Mouse (Mus musculus): Measurements from ENCODE around the gene Slc25a17. TPM values are rescaled to one million over a fixed set of nuclear protein-coding genes. Genes with fewer than 3 reads are reported as not detected.

The Slc25a17 gene
- polyA plus RNA-seq, 1 experiment from 2014 or later, result 77.9 TPM

DNA sequence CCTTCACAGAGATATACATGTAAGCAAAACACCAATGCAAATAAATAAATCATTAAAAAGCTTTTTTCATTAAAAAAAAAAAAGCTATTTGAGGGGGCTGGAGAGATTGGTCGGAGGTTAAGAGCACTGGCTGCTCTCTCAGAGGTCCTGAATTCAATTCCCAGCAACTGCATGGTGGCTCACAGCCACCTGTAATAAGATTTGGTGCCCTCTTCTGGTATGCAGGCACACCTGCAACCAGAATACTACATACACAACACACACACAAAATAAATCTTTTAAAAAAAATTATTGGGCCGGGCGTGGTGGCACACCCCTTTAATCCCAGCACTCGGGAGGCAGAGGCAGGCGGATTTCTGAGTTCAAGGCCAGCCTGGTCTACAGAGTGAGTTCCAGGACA, 25.7 kb upstream of the Slc25a17 start:
- H3K27me3 ChIP-seq (replicated peaks; ENCODE audit: control insufficient read depth, insufficient read depth, low read length), result no peaks in the 10 kb centered on the region
- no peak for ATAC-seq (replicated peaks; ENCODE audit: low FRiP score, low TSS enrichment, low read depth)
- no peak overlapping the region for H3K9ac ChIP-seq (ENCODE audit: low read length)
- H3K27ac ChIP-seq (ENCODE audit: low read depth), result no peak overlapping the region
- peaks cover 98% of the 10 kb centered on the region for H3K36me3 ChIP-seq (ENCODE audit: control insufficient read depth, insufficient read depth, low read length)
- H3K9me3 ChIP-seq (ENCODE audit: control insufficient read depth, low read length), result no peaks in the 10 kb centered on the region
- DNase-seq (ENCODE audit: low spot score), result no peak
- H3K4me3 ChIP-seq (ENCODE audit: low read depth, low read length), result no peak overlapping the region
- no peaks in the 10 kb centered on the region for H3K4me1 ChIP-seq (replicated peaks; ENCODE audit: control insufficient read depth, insufficient read depth, low read length)
- 96% methylated on average over 5 of the region's 5 CpGs for WGBS
- no peak overlapping the region for H3K4me2 ChIP-seq (ENCODE audit: low read length)

DNA sequence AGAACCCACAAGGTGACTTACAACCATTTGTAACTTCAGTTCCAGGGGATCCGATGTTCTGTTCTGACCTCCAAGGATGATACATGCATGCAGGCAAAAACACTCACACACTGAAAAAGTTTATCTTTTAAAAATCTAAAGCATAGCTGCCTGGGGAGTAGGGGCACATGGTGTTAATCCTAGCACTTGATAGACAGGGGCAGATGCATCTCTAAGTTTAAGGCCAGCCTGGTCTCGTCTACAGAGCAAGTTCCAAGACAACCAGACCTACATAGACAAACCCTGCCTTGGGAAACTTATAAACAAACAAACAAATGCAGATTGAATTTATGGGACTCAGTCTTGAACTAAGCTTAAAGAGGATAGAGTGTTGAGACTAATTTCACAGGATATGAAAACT, 18.2 kb upstream of the Slc25a17 start:
- H3K9me3 ChIP-seq (ENCODE audit: control insufficient read depth, low read length), result no peaks in the 10 kb centered on the region
- no peak overlapping the region for H3K4me3 ChIP-seq (ENCODE audit: low read depth, low read length)
- H3K27ac ChIP-seq (ENCODE audit: low read depth), result no peak overlapping the region
- 89% methylated on average over 2 of the region's 2 CpGs for WGBS
- DNase-seq (ENCODE audit: low spot score), result no peak
- ATAC-seq (replicated peaks; ENCODE audit: low FRiP score, low TSS enrichment, low read depth), result no peak
- H3K4me2 ChIP-seq (ENCODE audit: low read length), result no peak overlapping the region
- H3K27me3 ChIP-seq (replicated peaks; ENCODE audit: control insufficient read depth, insufficient read depth, low read length), result no peaks in the 10 kb centered on the region
- H3K4me1 ChIP-seq (replicated peaks; ENCODE audit: control insufficient read depth, insufficient read depth, low read length), result no peaks in the 10 kb centered on the region
- peaks cover 91% of the 10 kb centered on the region for H3K36me3 ChIP-seq (ENCODE audit: control insufficient read depth, insufficient read depth, low read length)
- H3K9ac ChIP-seq (ENCODE audit: low read length), result no peak overlapping the region

- Histone ChIP-seq H3K9ac (ENCODE audit: low read length) (no peak overlapping the region), H3K4me2 (ENCODE audit: low read length) (no peak overlapping the region), H3K4me3 (ENCODE audit: low read depth, low read length) (no peak overlapping the region), H3K27ac (ENCODE audit: low read depth) (no peak overlapping the region), H3K9me3 (ENCODE audit: control insufficient read depth, low read length) (no peaks in the 10 kb centered on the region), H3K36me3 (ENCODE audit: control insufficient read depth, insufficient read depth, low read length) (peaks cover 90% of the 10 kb centered on the region), H3K27me3 (replicated peaks; ENCODE audit: control insufficient read depth, insufficient read depth, low read length) (no peaks in the 10 kb centered on the region), H3K4me1 (replicated peaks; ENCODE audit: control insufficient read depth, insufficient read depth, low read length) (no peaks in the 10 kb centered on the region)
- DNase-seq (ENCODE audit: low spot score) (no peak), ATAC-seq (replicated peaks; ENCODE audit: low FRiP score, low TSS enrichment, low read depth) (no peak)
- WGBS, result 89% methylated on average over 11 of the region's 11 CpGs
These were observed 14.0 kb upstream of the Slc25a17 start for GRCm38 (mm10) chr15:81374621-81375020.

DNA sequence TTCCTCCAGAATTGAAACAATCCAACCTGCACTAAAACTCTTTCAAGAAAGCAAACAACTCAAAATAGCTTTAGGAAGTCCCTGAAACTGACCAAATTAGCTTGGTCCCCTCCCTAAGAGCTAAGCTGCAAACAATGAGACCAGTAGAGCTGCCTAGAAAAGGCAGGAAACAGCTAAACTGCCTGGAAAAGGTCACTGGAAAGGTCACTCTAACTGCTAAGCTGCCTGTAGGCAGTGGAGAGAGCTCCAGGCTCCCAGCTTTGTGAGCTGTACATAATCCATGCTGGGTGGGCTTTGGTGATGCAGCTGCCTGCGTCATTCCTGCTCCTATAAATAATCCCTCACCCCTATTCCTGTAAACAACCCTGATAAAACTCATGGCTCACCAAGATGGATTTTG, 9.7 kb upstream of the Slc25a17 start:
- H3K36me3 ChIP-seq (ENCODE audit: control insufficient read depth, insufficient read depth, low read length), result peaks cover 97% of the 10 kb centered on the region
- WGBS, result 81% methylated on average over 1 of the region's 1 CpGs

DNA sequence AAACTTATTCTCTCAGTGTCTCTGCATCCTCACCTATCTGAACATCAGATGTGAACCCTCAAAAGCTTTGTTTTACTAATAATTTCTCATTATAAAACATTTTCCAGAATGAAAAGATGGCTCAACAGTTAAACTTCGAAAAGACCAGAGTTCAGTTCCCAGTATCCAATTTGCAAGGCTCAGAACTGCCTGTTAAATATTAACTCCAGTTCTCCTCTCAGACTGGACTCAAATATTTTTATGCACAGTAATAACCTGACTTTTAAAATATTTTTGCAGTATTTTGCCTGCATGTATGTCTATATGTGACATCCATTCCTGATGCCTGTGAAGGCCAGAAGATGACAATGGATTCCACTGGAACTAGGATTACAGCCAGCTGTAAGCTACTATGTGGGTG, 8.0 kb upstream of the Slc25a17 start:
- Histone ChIP-seq H3K27me3 (replicated peaks; ENCODE audit: control insufficient read depth, insufficient read depth, low read length) (no peaks in the 10 kb centered on the region), H3K36me3 (ENCODE audit: control insufficient read depth, insufficient read depth, low read length) (peaks cover 100% of the 10 kb centered on the region), H3K9me3 (ENCODE audit: control insufficient read depth, low read length) (no peaks in the 10 kb centered on the region), H3K4me3 (ENCODE audit: low read depth, low read length) (no peak overlapping the region), H3K4me1 (replicated peaks; ENCODE audit: control insufficient read depth, insufficient read depth, low read length) (no peaks in the 10 kb centered on the region), H3K4me2 (ENCODE audit: low read length) (no peak overlapping the region), H3K27ac (ENCODE audit: low read depth) (no peak overlapping the region), H3K9ac (ENCODE audit: low read length) (no peak overlapping the region)
- WGBS, result 74% methylated on average over 1 of the region's 1 CpGs
- DNase-seq (ENCODE audit: low spot score), result no peak
- no peak for ATAC-seq (replicated peaks; ENCODE audit: low FRiP score, low TSS enrichment, low read depth)

More for the DNA sequence above, 9.7 kb upstream of the Slc25a17 start:
- no peaks in the 10 kb centered on the region for H3K9me3 ChIP-seq (ENCODE audit: control insufficient read depth, low read length)
- H3K4me1 ChIP-seq (replicated peaks; ENCODE audit: control insufficient read depth, insufficient read depth, low read length), result no peaks in the 10 kb centered on the region
- no peak overlapping the region for H3K9ac ChIP-seq (ENCODE audit: low read length)
- no peaks in the 10 kb centered on the region for H3K27me3 ChIP-seq (replicated peaks; ENCODE audit: control insufficient read depth, insufficient read depth, low read length)
- DNase-seq (ENCODE audit: low spot score) (no peak), ATAC-seq (replicated peaks; ENCODE audit: low FRiP score, low TSS enrichment, low read depth) (no peak)
- no peak overlapping the region for H3K4me3 ChIP-seq (ENCODE audit: low read depth, low read length)
- no peak overlapping the region for H3K4me2 ChIP-seq (ENCODE audit: low read length)
- no peak overlapping the region for H3K27ac ChIP-seq (ENCODE audit: low read depth)

DNA sequence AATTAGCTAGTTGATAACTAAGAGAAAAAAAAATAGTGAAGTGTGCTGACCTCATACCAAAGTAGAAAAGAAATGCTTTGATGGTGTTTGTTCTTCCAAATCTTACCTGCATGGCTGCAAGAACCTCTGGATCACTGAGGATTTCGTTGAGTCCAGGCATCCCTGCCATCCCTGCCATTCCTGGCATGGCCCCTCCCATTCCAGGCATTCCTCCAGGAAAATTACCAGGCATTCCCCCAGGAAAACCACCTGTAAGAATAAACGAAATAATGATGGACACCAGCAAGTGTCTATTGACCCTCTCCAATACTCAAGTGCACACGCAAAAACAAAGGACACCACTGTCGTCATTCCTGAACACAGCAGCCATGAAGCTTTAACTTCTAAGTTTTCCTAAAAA, 5.6 kb upstream of the Slc25a17 start:
- Histone ChIP-seq H3K9ac (ENCODE audit: low read length) (no peak overlapping the region), H3K4me3 (ENCODE audit: low read depth, low read length) (no peak overlapping the region), H3K27ac (ENCODE audit: low read depth) (no peak overlapping the region), H3K9me3 (ENCODE audit: control insufficient read depth, low read length) (no peaks in the 10 kb centered on the region), H3K4me1 (replicated peaks; ENCODE audit: control insufficient read depth, insufficient read depth, low read length) (peaks cover 4% of the 10 kb centered on the region; the same call in 1 of the 2 replicates), H3K4me2 (ENCODE audit: low read length) (no peak overlapping the region), H3K36me3 (ENCODE audit: control insufficient read depth, insufficient read depth, low read length) (peaks cover 89% of the 10 kb centered on the region), H3K27me3 (replicated peaks; ENCODE audit: control insufficient read depth, insufficient read depth, low read length) (no peaks in the 10 kb centered on the region)
- DNase-seq (ENCODE audit: low spot score), result no peak
- ATAC-seq (replicated peaks; ENCODE audit: low FRiP score, low TSS enrichment, low read depth), result no peak
- 83% methylated on average over 4 of the region's 4 CpGs for WGBS

GRCm38 (mm10) chr15:81365246-81365645, 4.6 kb upstream of the Slc25a17 start:
- ATAC-seq (replicated peaks; ENCODE audit: low FRiP score, low TSS enrichment, low read depth) (no peak), DNase-seq (ENCODE audit: low spot score) (no peak)
- H3K27me3 ChIP-seq (replicated peaks; ENCODE audit: control insufficient read depth, insufficient read depth, low read length), result no peaks in the 10 kb centered on the region
- peaks cover 6% of the 10 kb centered on the region; the same call in 1 of the 2 replicates for H3K4me1 ChIP-seq (replicated peaks; ENCODE audit: control insufficient read depth, insufficient read depth, low read length)
- H3K4me3 ChIP-seq (ENCODE audit: low read depth, low read length), result no peak overlapping the region
- 92% methylated on average over 8 of the region's 8 CpGs for WGBS
- H3K9ac ChIP-seq (ENCODE audit: low read length), result no peak overlapping the region
- no peaks in the 10 kb centered on the region for H3K9me3 ChIP-seq (ENCODE audit: control insufficient read depth, low read length)
- H3K27ac ChIP-seq (ENCODE audit: low read depth), result no peak overlapping the region
- H3K4me2 ChIP-seq (ENCODE audit: low read length), result no peak overlapping the region
- H3K36me3 ChIP-seq (ENCODE audit: control insufficient read depth, insufficient read depth, low read length), result peaks cover 79% of the 10 kb centered on the region

- WGBS, result 96% methylated on average over 1 of the region's 1 CpGs
- H3K4me1 ChIP-seq (replicated peaks; ENCODE audit: control insufficient read depth, insufficient read depth, low read length), result peaks cover 14% of the 10 kb centered on the region; the same call in 1 of the 2 replicates
- ATAC-seq (replicated peaks; ENCODE audit: low FRiP score, low TSS enrichment, low read depth), result no peak
- H3K9ac ChIP-seq (ENCODE audit: low read length), result no peak overlapping the region
- no peaks in the 10 kb centered on the region for H3K27me3 ChIP-seq (replicated peaks; ENCODE audit: control insufficient read depth, insufficient read depth, low read length)
- no peak overlapping the region for H3K27ac ChIP-seq (ENCODE audit: low read depth)
- no peak for DNase-seq (ENCODE audit: low spot score)
- H3K4me2 ChIP-seq (ENCODE audit: low read length), result no peak overlapping the region
- no peaks in the 10 kb centered on the region for H3K9me3 ChIP-seq (ENCODE audit: control insufficient read depth, low read length)
- H3K36me3 ChIP-seq (ENCODE audit: control insufficient read depth, insufficient read depth, low read length), result peaks cover 69% of the 10 kb centered on the region
- no peak overlapping the region for H3K4me3 ChIP-seq (ENCODE audit: low read depth, low read length)
These were observed 3.7 kb upstream of the Slc25a17 start for GRCm38 (mm10) chr15:81364271-81364670.

GRCm38 (mm10) chr15:81362501-81362900, 1.9 kb upstream of the Slc25a17 start:
- no peak for DNase-seq (ENCODE audit: low spot score)
- Histone ChIP-seq H3K4me2 (ENCODE audit: low read length) (no peak overlapping the region), H3K9me3 (ENCODE audit: control insufficient read depth, low read length) (no peaks in the 10 kb centered on the region), H3K36me3 (ENCODE audit: control insufficient read depth, insufficient read depth, low read length) (peaks cover 52% of the 10 kb centered on the region), H3K27ac (ENCODE audit: low read depth) (no peak overlapping the region), H3K9ac (ENCODE audit: low read length) (no peak overlapping the region), H3K27me3 (replicated peaks; ENCODE audit: control insufficient read depth, insufficient read depth, low read length) (no peaks in the 10 kb centered on the region), H3K4me1 (replicated peaks; ENCODE audit: control insufficient read depth, insufficient read depth, low read length) (peaks cover 19% of the 10 kb centered on the region; the same call in 1 of the 2 replicates), H3K4me3 (ENCODE audit: low read depth, low read length) (no peak overlapping the region)
- no peak for ATAC-seq (replicated peaks; ENCODE audit: low FRiP score, low TSS enrichment, low read depth)
- WGBS, result 83% methylated on average over 1 of the region's 1 CpGs
